Mouse (Mus musculus) heart, embryonic 16.5 days (tissue): Measurements from ENCODE around the gene a. TPM values are rescaled to one million over a fixed set of nuclear protein-coding genes. Genes with fewer than 3 reads are reported as not detected.
A peak's percentile ranks its signal among the peaks of the same experiment; 100 is the strongest.

Experiments used
- ATAC-seq: fragments of 200-750 bp; cut with Nextera tagmentation; replicated peaks from 2 replicates; pipeline ENCODE4 v1.8.0; 2017; ENCODE audit warnings: moderate number of reproducible peaks; ENCODE audit not compliant: insufficient read depth, low FRiP score; ENCODE audit errors: extremely low read depth
- H3K27ac ChIP-seq: fragments of 300-500 bp; sonication (generic); 2 replicates; pipeline ENCODE4 v1.5.1; 2014; ENCODE audit warnings: mild to moderate bottlenecking, low read length, control low read depth, moderate library complexity
- H3K27me3 ChIP-seq: fragments of 300-500 bp; sonication (generic); 2 replicates; pipeline ENCODE4 v1.6.1; 2014; ENCODE audit warnings: low read length, mixed read lengths; ENCODE audit not compliant: control insufficient read depth, insufficient read depth
- H3K36me3 ChIP-seq: fragments of 300-500 bp; sonication (generic); 2 replicates; pipeline ENCODE4 v1.6.1; 2014; ENCODE audit not compliant: control insufficient read depth, insufficient read depth
- H3K4me1 ChIP-seq: fragments of 300-500 bp; sonication (generic); 2 replicates; pipeline ENCODE4 v1.6.1; 2014; ENCODE audit warnings: low read length, mixed read lengths; ENCODE audit not compliant: control insufficient read depth, insufficient read depth
- H3K4me2 ChIP-seq: fragments of 300-500 bp; sonication (generic); 2 replicates; pipeline ENCODE4 v1.6.1; 2014; ENCODE audit warnings: low read depth, mild to moderate bottlenecking, control low read depth, low read length
- H3K4me3 ChIP-seq: fragments of 300-500 bp; sonication (generic); 2 replicates; pipeline ENCODE4 v1.5.1; 2014; ENCODE audit warnings: mild to moderate bottlenecking, control low read depth, low read length
- H3K9ac ChIP-seq: fragments of 300-500 bp; sonication (generic); 2 replicates; pipeline ENCODE4 v1.6.1; 2014; ENCODE audit warnings: low read length, control low read depth
- H3K9me3 ChIP-seq: fragments of 300-500 bp; sonication (generic); replicated peaks from 2 replicates; pipeline ENCODE4 v1.6.1; 2016; ENCODE audit warnings: low read length; ENCODE audit not compliant: control insufficient read depth
- WGBS: fragments of 180-500 bp; shearing (Covaris S2); extraction: QIAGEN DNeasy Blood & Tissue Kit; methylation state at CpG from one replicate; pipeline ENCODE4 v1.1.7; 2014; 5-methylcytosine and 5-hydroxymethylcytosine counted together
- polyA plus RNA-seq: library from polyadenylated mRNA; unstranded; fragments of >200 nt; fragmentation: Nextera tagmentation; extraction: Ambion mirVana; gene quantifications from 2 replicates; pipeline ENCODE4 v1.2.1, GENCODE M21; 2015

Gene a
- polyA plus RNA-seq, 1 experiment from 2014 or later = 0.93 TPM

DNA sequence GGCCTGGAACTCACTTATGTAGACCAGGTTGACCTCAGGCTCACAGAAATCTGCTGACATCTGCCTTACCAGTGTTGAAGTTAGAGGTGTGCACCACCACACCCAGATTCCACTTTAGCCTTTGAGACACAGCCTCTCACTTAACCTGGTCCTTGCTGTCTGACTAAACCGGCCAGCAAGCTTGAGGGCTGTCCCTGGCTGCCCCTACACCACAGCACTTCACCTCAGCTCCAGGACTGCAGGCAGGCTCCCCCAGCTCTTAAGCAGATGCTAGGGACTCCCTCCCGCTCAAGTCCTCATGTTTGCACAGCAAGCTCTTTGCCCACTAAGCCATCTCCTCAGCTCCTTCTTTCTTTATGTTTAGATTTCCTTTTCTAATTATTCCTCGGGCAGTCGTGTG, 248.8 kb downstream of the a start:
- H3K4me1 ChIP-seq = no peaks in the 10 kb centered on the region
- H3K36me3 ChIP-seq = no peaks in the 10 kb centered on the region
- H3K27me3 ChIP-seq = no peaks in the 10 kb centered on the region
- H3K4me2 ChIP-seq = no peak overlapping the region
- no peaks in the 10 kb centered on the region for H3K9me3 ChIP-seq
- no peak overlapping the region for H3K27ac ChIP-seq
- no peak for ATAC-seq
- H3K4me3 ChIP-seq = no peak overlapping the region
- no peak overlapping the region for H3K9ac ChIP-seq
- 70% methylated on average over 4 of the region's 4 CpGs for WGBS

DNA sequence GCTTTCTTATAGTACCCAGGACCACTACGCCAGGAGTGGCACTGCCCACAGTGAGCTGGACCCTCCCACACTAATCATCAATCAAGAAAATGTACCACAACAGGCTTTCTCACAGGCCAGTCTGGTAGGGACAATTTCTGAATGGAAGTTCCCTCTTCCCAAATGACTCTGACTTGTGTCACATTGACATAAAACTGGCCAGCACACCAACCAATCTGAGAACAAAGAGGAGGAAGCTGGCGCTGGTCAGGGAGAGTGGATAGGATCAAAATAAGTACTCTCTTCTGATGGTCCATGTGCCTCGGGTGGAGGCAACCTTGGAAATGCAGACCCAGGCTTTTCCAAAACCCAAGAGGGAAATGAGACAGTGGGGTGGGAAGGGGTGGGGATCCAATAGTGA, 253.3 kb downstream of the a start:
- no peak overlapping the region for H3K27ac ChIP-seq
- H3K4me3 ChIP-seq = no peak overlapping the region
- H3K4me1 ChIP-seq = no peaks in the 10 kb centered on the region
- H3K27me3 ChIP-seq = no peaks in the 10 kb centered on the region
- ATAC-seq = no peak
- H3K9me3 ChIP-seq = no peaks in the 10 kb centered on the region
- H3K9ac ChIP-seq = no peak overlapping the region
- H3K4me2 ChIP-seq = no peak overlapping the region
- H3K36me3 ChIP-seq = no peaks in the 10 kb centered on the region
- 71% methylated on average over 3 of the region's 3 CpGs for WGBS

- Histone ChIP-seq H3K4me1 (peaks cover 2% of the 10 kb centered on the region), H3K27me3 (no peaks in the 10 kb centered on the region), H3K9me3 (no peaks in the 10 kb centered on the region), H3K9ac (no peak overlapping the region), H3K27ac (no peak overlapping the region), H3K36me3 (no peaks in the 10 kb centered on the region), H3K4me3 (no peak overlapping the region), H3K4me2 (no peak overlapping the region)
- no peak for ATAC-seq
- WGBS = 63% methylated on average over 3 of the region's 3 CpGs
These were observed 253.9 kb downstream of the a start for GRCm38 (mm10) chr2:155045075-155045474.

- ATAC-seq = no peak
- WGBS = 79% methylated on average over 2 of the region's 2 CpGs
These were observed 255.6 kb downstream of the a start for GRCm38 (mm10) chr2:155046803-155047202.

GRCm38 (mm10) chr2:155047452-155048178, 256.4 kb downstream of the a start:
- Histone ChIP-seq H3K36me3 (no peaks in the 10 kb centered on the region), H3K27ac (no peak overlapping the region), H3K4me3 (no peak overlapping the region), H3K4me1 (peaks cover 11% of the 10 kb centered on the region), H3K4me2 (no peak overlapping the region; the same call in 1 of the 2 replicates), H3K9me3 (no peaks in the 10 kb centered on the region), H3K27me3 (no peaks in the 10 kb centered on the region), H3K9ac (no peak overlapping the region)
- no peak for ATAC-seq
- WGBS = 57% methylated on average over 7 of the region's 7 CpGs

More at GRCm38 (mm10) chr2:155046803-155047202, 255.6 kb downstream of the a start:
- no peak overlapping the region for H3K4me3 ChIP-seq
- no peak overlapping the region for H3K9ac ChIP-seq
- H3K27me3 ChIP-seq = no peaks in the 10 kb centered on the region
- peaks cover 11% of the 10 kb centered on the region for H3K4me1 ChIP-seq
- no peak overlapping the region for H3K4me2 ChIP-seq
- no peak overlapping the region for H3K27ac ChIP-seq
- no peaks in the 10 kb centered on the region for H3K36me3 ChIP-seq
- H3K9me3 ChIP-seq = no peaks in the 10 kb centered on the region

- no peak for ATAC-seq
These were observed 258.9 kb downstream of the a start for GRCm38 (mm10) chr2:155050108-155050503.

DNA sequence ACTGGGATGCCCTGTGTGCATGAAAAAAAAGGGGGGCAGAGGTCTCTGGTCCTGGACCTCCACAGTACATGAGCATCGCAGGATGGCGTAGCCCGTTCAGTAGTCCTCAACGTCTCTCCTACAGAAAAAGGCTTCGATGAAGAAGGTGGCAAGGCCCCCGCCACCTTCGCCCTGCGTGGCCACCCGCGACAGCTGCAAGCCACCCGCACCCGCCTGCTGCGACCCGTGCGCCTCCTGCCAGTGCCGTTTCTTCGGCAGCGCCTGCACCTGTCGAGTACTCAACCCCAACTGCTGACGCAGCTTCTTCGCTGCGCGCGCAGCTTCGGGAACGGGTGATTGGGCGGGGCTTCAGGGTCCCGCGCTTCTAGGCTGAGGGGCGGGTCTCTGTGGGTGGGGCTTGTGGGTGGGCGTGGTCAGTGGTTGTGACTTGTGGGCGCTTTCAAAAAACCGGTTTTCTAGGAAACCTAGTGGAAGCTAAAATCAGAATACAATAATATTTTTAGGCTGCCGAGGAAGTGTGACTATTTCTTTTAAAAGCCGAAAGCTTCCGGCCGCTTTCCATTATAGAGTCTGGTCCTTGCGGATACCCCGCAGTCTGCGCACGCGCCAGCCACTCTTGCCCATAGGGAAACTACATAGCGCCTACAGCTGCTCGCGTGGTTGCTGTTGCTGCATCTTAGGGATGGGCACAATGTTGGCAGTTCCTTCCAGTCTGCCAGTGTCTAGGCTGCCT, 259.5 kb downstream of the a start:
- no peaks in the 10 kb centered on the region for H3K9me3 ChIP-seq
- 1% methylated on average over 45 of the region's 45 CpGs for WGBS
- no peaks in the 10 kb centered on the region for H3K27me3 ChIP-seq

More at GRCm38 (mm10) chr2:155050108-155050503, 258.9 kb downstream of the a start:
- no peaks in the 10 kb centered on the region for H3K27me3 ChIP-seq
- H3K27ac ChIP-seq = peak overlapping the region; percentile 82
- H3K4me2 ChIP-seq = peak overlapping the region; percentile 99
- H3K9ac ChIP-seq = peak overlapping the region; percentile 85
- whole genome bisulfite sequencing = 22% methylated on average over 5 of the region's 5 CpGs
- no peaks in the 10 kb centered on the region for H3K36me3 ChIP-seq
- peak overlapping the region; percentile 63 for H3K4me3 ChIP-seq
- no peaks in the 10 kb centered on the region for H3K9me3 ChIP-seq
- H3K4me1 ChIP-seq = peaks cover 11% of the 10 kb centered on the region

DNA sequence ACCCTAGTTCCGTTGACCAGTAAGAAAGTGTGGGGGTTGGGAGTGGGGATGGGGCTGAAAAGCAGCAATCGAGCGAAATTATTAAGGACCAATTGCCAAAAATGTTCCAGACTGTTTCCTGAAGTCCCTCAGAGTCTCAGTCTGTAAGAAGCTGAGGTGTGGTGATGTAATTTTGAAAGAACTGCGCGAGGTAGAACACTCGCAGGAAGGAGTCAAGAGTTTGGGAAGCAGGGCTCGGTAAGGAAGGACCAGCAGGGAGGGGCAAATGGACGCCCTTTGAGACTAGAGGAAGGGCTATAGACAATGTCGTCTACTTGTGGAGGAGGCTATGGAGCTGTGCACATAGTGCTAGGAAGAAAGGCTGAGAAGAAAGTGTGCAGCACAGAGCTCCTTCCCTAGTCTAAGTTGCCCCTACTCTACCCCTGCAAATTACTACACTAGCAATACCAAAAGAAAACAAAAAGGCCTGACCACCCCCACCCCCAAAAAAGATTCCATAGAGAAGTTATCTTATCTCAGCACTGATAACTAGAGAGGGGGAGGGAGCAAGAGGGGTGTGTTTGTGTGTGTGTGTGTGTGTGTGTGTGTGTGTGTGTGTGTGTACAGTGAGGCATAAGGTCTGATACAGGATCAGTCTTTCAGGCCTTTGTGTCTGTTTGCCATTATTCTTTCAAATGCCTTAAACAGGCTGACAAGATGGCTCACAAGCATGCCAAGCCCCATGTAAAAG, 260.6 kb downstream of the a start:
- peak overlapping the region; percentile 72 for H3K27ac ChIP-seq
- H3K4me2 ChIP-seq = peak overlapping the region; percentile 99
- peak overlapping the region; percentile 63 for H3K4me3 ChIP-seq
- no peaks in the 10 kb centered on the region for H3K9me3 ChIP-seq
- peak overlapping the region; percentile 77 for H3K9ac ChIP-seq
- H3K36me3 ChIP-seq = no peaks in the 10 kb centered on the region
- ATAC-seq = no peak
- peaks cover 11% of the 10 kb centered on the region for H3K4me1 ChIP-seq
- WGBS = 18% methylated on average over 9 of the region's 9 CpGs
- no peaks in the 10 kb centered on the region for H3K27me3 ChIP-seq

More for the DNA sequence above, 259.5 kb downstream of the a start:
- peak; percentile 93 for ATAC-seq
- Histone ChIP-seq H3K4me3 (peak overlapping the region; percentile 63), H3K9ac (peak overlapping the region; percentile 85), H3K4me1 (peaks cover 11% of the 10 kb centered on the region), H3K4me2 (peak overlapping the region; percentile 99), H3K27ac (peak overlapping the region; percentile 82), H3K36me3 (no peaks in the 10 kb centered on the region)
